Mouse (Mus musculus): ENCODE results near the gene Ttpal. TPM values are rescaled to one million over a fixed set of nuclear protein-coding genes. Genes with fewer than 3 reads are reported as not detected.
"Not testable (repeated sequence)": the region's sequence is repeated elsewhere in the genome, so short reads cannot be mapped to it uniquely, and the experiment has no call there.

Ttpal gene
- polyA plus RNA-seq, 1 experiment, result 11.0 TPM

- WGBS, result 78% methylated on average over 3 of the region's 3 CpGs
- DNase-seq (ENCODE audit: low read depth, low spot score), result no peak
These were observed 15.2 kb downstream of the Ttpal start for GRCm38 (mm10) chr2:163617232-163617863.

- 88% methylated on average over 4 of the region's 4 CpGs for WGBS
- DNase-seq (ENCODE audit: low read depth, low spot score), result no peak
These were observed 15.8 kb downstream of the Ttpal start for GRCm38 (mm10) chr2:163617874-163618273.

GRCm38 (mm10) chr2:163620451-163620850, 18.3 kb downstream of the Ttpal start:
- DNase-seq (ENCODE audit: low read depth, low spot score), result no peak

GRCm38 (mm10) chr2:163621401-163621800, 19.3 kb downstream of the Ttpal start:
- not testable (repeated sequence) for DNase-seq (ENCODE audit: low read depth, low spot score)
- WGBS, result 82% methylated on average over 3 of the region's 3 CpGs

More at GRCm38 (mm10) chr2:163620451-163620850, 18.3 kb downstream of the Ttpal start:
- WGBS, result 30% methylated on average over 8 of the region's 8 CpGs

GRCm38 (mm10) chr2:163631223-163631622, 29.1 kb downstream of the Ttpal start:
- WGBS, result 91% methylated on average over 4 of the region's 4 CpGs
- DNase-seq (ENCODE audit: low read depth, low spot score), result no peak

- no peak for DNase-seq (ENCODE audit: low read depth, low spot score)
- WGBS, result 93% methylated on average over 2 of the region's 2 CpGs
These were observed 29.6 kb downstream of the Ttpal start for GRCm38 (mm10) chr2:163631715-163632114.

GRCm38 (mm10) chr2:163634211-163634610, 32.1 kb downstream of the Ttpal start:
- WGBS, result 73% methylated on average over 2 of the region's 2 CpGs

GRCm38 (mm10) chr2:163636057-163636456, 33.9 kb downstream of the Ttpal start:
- 50% methylated on average over 2 of the region's 2 CpGs for WGBS
- DNase-seq (ENCODE audit: low read depth, low spot score), result no peak

More at GRCm38 (mm10) chr2:163634211-163634610, 32.1 kb downstream of the Ttpal start:
- no peak for DNase-seq (ENCODE audit: low read depth, low spot score)

- 4% methylated on average over 5 of the region's 5 CpGs for WGBS
- no peak for DNase-seq (ENCODE audit: low read depth, low spot score)
These were observed 35.6 kb downstream of the Ttpal start for GRCm38 (mm10) chr2:163637655-163638266.

- 52% methylated on average over 3 of the region's 3 CpGs for WGBS
- no peak for DNase-seq (ENCODE audit: low read depth, low spot score)
These were observed 38.4 kb downstream of the Ttpal start for GRCm38 (mm10) chr2:163640493-163640892.

GRCm38 (mm10) chr2:163641681-163642080, 39.6 kb downstream of the Ttpal start:
- DNase-seq (ENCODE audit: low read depth, low spot score), result no peak
- WGBS, result 14% methylated on average over 3 of the region's 3 CpGs

- DNase-seq (ENCODE audit: low read depth, low spot score), result no peak
- 26% methylated on average over 30 of the region's 30 CpGs for WGBS
These were observed 40.8 kb downstream of the Ttpal start for GRCm38 (mm10) chr2:163642685-163643575.

GRCm38 (mm10) chr2:163643576-163643971, 41.5 kb downstream of the Ttpal start:
- WGBS, result 6% methylated on average over 2 of the region's 2 CpGs
- no peak for DNase-seq (ENCODE audit: low read depth, low spot score)

- no peak for DNase-seq (ENCODE audit: low read depth, low spot score)
- WGBS, result under 1% methylated on average over 4 of the region's 4 CpGs
These were observed 41.9 kb downstream of the Ttpal start for GRCm38 (mm10) chr2:163644047-163644446.

- under 1% methylated on average over 74 of the region's 74 CpGs for WGBS
- DNase-seq (ENCODE audit: low read depth, low spot score), result peak; percentile 93
These were observed 42.7 kb downstream of the Ttpal start, which contains the start of gene Serinc3 for GRCm38 (mm10) chr2:163644575-163645385. Gene Serinc3 (minus strand): TSS chr2:163645131.

- 63% methylated on average over 11 of the region's 11 CpGs for WGBS
- DNase-seq (ENCODE audit: low read depth, low spot score), result no peak
These were observed 43.8 kb downstream of the Ttpal start for GRCm38 (mm10) chr2:163645700-163646460.

- 91% methylated on average over 5 of the region's 5 CpGs for WGBS
- DNase-seq (ENCODE audit: low read depth, low spot score), result no peak
These were observed 44.5 kb downstream of the Ttpal start for GRCm38 (mm10) chr2:163646461-163647080.

GRCm38 (mm10) chr2:163655699-163656098, 53.6 kb downstream of the Ttpal start:
- 98% methylated on average over 9 of the region's 12 CpGs for whole genome bisulfite sequencing
- DNase-seq (ENCODE audit: low read depth, low spot score), result not testable (repeated sequence)

Data from large intestine, adult 2 months (tissue).